Mouse (Mus musculus): Measurements from ENCODE around the gene Nme2.

Nme2 gene

DNA sequence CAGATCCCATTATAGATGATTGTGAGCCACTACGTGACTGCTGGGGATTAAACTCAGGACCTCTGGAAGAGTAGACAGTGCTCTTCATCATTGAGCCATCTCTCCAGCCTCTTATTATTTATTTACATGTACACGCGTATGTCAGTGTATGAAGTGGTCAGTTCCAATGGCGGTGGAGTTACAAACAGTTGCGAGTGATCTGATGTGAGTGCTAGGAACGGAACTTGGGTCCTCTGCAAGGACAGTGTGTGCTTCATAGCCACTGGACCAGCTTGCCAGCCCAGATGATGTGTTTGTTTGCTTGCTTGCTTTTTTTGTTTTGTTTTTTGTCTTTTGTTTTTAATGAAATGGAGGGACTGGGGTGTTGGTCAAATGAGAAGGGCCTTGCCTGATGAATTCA lies 13.1 kb upstream of the Nme2 start:
- in situ Hi-C loops (cut with MboI; ENCODE audit: low pct_unique_long_range_greater_than_20kb in 1 of 2, low sequenced_read_pairs in 2 of 2, unreplicated experiment in 1 of 2): loop anchor here in 1 of 2 experiments (25.0 kb wide), 1 partner anchor 293 kb away; no protein-coding TSS in a partner anchor

GRCm38 (mm10) chr11:93968848-93969128 lies 12.7 kb upstream of the Nme2 start:
- in situ Hi-C loops (cut with MboI; ENCODE audit: low pct_unique_long_range_greater_than_20kb in 1 of 2, low sequenced_read_pairs in 2 of 2, unreplicated experiment in 1 of 2): loop anchor here in 1 of 2 experiments (25.0 kb wide), 1 partner anchor 294 kb away; no protein-coding TSS in a partner anchor

GRCm38 (mm10) chr11:93968005-93968847 lies 12.2 kb upstream of the Nme2 start, which contains the start of the genes Gm20390 and Nme1:
Gm20390 (minus strand) TSS chr11:93968293.
Nme1 (minus strand) TSS chr11:93968521.
- in situ Hi-C loops (cut with MboI; ENCODE audit: low pct_unique_long_range_greater_than_20kb in 1 of 2, low sequenced_read_pairs in 2 of 2, unreplicated experiment in 1 of 2): loop anchor here in 1 of 2 experiments (25.0 kb wide), 1 partner anchor 294 kb away; no protein-coding TSS in a partner anchor

DNA sequence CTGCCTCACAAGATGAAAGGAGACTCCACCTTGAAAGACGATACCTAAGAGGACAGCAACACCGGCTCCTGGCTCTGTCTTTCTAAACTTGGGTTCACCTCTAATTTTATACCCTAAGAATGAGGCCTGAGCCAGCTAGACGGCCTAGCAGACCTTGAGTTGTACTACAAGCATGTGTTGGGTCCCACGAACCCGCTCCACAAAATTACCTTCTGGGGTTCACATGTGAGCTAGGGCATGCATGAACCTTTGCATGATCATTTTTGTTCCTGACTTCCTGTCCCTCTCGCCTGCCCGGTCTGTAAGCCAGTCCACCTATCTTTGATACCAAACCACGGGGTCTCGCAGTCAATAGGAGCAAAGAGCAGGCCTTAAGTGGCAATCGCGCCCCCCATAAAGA lies 11.3 kb upstream of the Nme2 start:
- in situ Hi-C loops (cut with MboI; ENCODE audit: low pct_unique_long_range_greater_than_20kb in 1 of 2, low sequenced_read_pairs in 2 of 2, unreplicated experiment in 1 of 2): loop anchor here in 1 of 2 experiments (25.0 kb wide), 1 partner anchor 295 kb away; no protein-coding TSS in a partner anchor

DNA sequence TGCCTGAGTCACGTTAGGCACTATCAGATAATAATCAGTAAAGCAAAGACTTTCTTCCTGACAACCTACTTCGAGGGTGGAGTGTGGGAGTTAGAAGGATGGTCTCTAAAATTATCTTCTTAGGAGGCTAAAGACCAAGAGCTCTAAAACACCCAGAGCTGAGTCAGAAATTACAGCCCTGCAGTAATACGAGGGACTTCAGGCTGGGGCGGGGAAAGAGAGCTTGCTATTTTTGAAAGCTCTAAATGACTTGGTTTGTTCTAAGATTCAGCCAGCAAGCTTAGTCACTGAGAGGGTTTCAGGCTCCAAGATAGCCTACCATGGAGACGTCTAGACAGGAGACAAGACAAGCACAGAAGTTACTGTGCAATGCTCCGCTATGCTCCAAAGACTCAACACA lies 9.3 kb upstream of the Nme2 start:
- in situ Hi-C loops (cut with MboI; ENCODE audit: low pct_unique_long_range_greater_than_20kb in 1 of 2, low sequenced_read_pairs in 2 of 2, unreplicated experiment in 1 of 2): loop anchor here in 1 of 2 experiments (25.0 kb wide), 1 partner anchor 297 kb away; no protein-coding TSS in a partner anchor

- in situ Hi-C loops (cut with MboI; ENCODE audit: low pct_unique_long_range_greater_than_20kb in 1 of 2, low sequenced_read_pairs in 2 of 2, unreplicated experiment in 1 of 2): loop anchor here in 1 of 2 experiments (25.0 kb wide), 1 partner anchor 299 kb away; no protein-coding TSS in a partner anchor
Observed at GRCm38 (mm10) chr11:93963013-93963412, 7.0 kb upstream of the Nme2 start.

DNA sequence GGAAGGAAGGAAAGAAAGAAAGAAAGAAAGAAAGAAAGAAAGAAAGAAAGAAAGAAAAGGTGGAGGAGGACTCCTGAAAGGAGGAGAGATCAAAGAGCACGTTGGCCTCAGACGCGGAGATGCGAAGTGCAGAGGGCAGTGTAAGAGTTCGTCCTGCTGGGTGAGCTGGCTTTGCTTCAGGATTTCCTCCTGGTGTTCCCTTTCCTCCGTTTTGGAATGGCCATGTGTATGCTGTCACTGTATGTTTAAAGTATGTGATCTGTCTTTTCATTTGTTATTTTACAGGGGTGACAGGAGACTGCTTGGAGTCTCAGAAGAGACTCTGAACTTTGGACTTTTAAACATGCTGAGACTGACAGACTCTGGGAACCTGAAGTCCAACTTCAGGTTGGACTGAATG lies 5.4 kb upstream of the Nme2 start:
- in situ Hi-C loops (cut with MboI; ENCODE audit: low pct_unique_long_range_greater_than_20kb in 1 of 2, low sequenced_read_pairs in 2 of 2, unreplicated experiment in 1 of 2): loop anchor here in 1 of 2 experiments (25.0 kb wide), 1 partner anchor 301 kb away; no protein-coding TSS in a partner anchor

- in situ Hi-C loops (cut with MboI; ENCODE audit: low pct_unique_long_range_greater_than_20kb in 1 of 2, low sequenced_read_pairs in 2 of 2, unreplicated experiment in 1 of 2): loop anchor here in 1 of 2 experiments (25.0 kb wide), 1 partner anchor 305 kb away; no protein-coding TSS in a partner anchor
Observed at GRCm38 (mm10) chr11:93957746-93958145, 1.7 kb upstream of the Nme2 start.

DNA sequence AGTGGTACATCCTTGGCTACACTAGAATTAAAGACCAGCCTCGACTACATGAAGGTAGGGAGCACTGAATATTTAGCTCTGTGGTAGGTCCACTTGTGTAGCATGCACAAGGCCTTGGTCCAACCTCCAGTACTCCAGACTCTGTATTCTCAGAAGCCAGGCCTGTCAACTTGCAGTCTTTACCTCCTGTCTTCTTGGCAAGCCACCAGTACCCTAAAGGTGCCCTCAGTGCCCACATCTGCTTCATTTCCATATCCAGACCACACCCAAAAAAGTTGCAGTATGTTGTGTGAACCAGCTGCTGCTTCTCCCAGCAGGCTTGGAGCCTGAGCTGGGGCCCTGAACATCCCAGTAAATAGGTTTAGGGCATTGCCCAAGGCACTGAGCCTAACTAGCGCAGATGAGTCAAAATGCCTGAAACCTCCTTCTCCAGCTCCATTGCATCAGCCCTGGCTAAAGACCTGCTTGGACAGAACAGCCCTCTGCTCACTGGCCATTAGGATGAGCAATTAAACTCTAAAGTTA lies 1.0 kb upstream of the Nme2 start:
- in situ Hi-C loops (cut with MboI; ENCODE audit: low pct_unique_long_range_greater_than_20kb in 1 of 2, low sequenced_read_pairs in 2 of 2, unreplicated experiment in 1 of 2): loop anchor here in 1 of 2 experiments (25.0 kb wide), 1 partner anchor 305 kb away; no protein-coding TSS in a partner anchor

GRCm38 (mm10) chr11:93955256-93956150 lies 556 bp downstream of the Nme2 start:
- in situ Hi-C loops (cut with MboI; ENCODE audit: low pct_unique_long_range_greater_than_20kb in 1 of 2, low sequenced_read_pairs in 2 of 2, unreplicated experiment in 1 of 2): loop anchor here in 1 of 2 experiments (25.0 kb wide), 1 partner anchor 307 kb away; no protein-coding TSS in a partner anchor

GRCm38 (mm10) chr11:93954738-93955255 lies 1.3 kb downstream of the Nme2 start:
- in situ Hi-C loops (cut with MboI; ENCODE audit: low pct_unique_long_range_greater_than_20kb in 1 of 2, low sequenced_read_pairs in 2 of 2, unreplicated experiment in 1 of 2): loop anchor here in 1 of 2 experiments (25.0 kb wide), 1 partner anchor 308 kb away; no protein-coding TSS in a partner anchor

DNA sequence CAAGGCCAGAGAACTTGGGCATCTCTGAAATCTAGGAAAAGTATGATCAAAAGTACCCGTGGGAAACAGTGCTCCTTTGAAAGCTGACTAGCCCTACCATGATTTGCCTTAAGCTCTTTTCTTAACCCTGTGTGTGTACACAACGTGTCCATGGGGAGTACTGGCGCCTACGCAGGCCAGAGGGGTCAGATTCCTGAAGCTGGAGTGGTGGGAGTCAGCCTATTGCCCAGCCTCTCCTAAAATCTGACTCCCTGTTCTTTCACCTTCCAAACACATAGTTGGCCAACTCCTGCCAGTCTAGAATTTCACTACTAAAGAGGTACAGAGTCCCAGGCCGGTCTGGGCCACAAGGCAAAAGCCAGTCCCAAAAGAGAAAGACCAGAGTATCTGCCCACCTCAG lies 3.7 kb downstream of the Nme2 start:
- in situ Hi-C loops (cut with MboI; ENCODE audit: low pct_unique_long_range_greater_than_20kb in 1 of 2, low sequenced_read_pairs in 2 of 2, unreplicated experiment in 1 of 2): loop anchor here in 1 of 2 experiments (25.0 kb wide), 1 partner anchor 310 kb away; no protein-coding TSS in a partner anchor

DNA sequence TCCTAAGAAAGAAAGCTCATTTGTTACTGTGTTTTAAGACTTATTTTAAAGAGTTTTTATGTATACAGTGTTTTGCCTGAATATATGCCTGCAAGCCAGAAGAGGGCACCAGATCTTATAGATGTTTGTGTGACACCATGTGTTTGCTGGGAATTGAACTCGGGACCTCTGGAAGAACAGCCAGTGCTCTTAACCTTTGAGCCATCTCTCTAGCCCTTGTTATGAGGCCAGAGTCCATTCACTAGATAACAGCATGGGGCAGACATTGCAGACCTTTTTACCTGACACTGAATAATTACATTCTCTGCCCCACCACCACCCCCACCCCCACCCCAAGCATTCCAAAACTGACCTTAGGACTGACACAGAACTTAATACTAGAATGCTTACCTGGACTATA lies 6.0 kb downstream of the Nme2 start:
- in situ Hi-C loops (cut with MboI; ENCODE audit: low pct_unique_long_range_greater_than_20kb in 1 of 2, low sequenced_read_pairs in 2 of 2, unreplicated experiment in 1 of 2): loop anchor here in 1 of 2 experiments (25.0 kb wide), 1 partner anchor 312 kb away; no protein-coding TSS in a partner anchor

GRCm38 (mm10) chr11:93948887-93949567 lies 7.0 kb downstream of the Nme2 start:
- in situ Hi-C loops (cut with MboI; ENCODE audit: low pct_unique_long_range_greater_than_20kb in 1 of 2, low sequenced_read_pairs in 2 of 2, unreplicated experiment in 1 of 2): no loop called here

DNA sequence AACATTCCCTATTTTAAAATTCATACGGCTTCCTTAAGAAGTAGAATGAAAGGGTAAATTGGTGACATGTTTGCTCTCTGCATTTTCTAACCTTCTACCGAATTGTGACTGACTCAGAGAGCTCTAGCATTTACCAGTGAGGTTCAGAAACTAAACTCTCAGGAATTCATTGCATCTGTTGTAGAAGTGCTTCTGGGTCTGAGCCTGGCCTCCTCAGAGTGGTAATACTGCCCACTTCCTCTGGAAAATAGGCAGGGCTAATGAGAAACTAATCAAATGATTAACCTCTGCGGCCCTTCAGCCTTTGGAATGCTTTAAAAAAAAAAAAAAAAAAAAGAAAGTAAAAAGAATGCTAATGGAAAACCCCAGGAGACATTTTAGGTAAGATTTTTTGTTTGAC lies 11.1 kb downstream of the Nme2 start:
- in situ Hi-C loops (cut with MboI; ENCODE audit: low pct_unique_long_range_greater_than_20kb in 1 of 2, low sequenced_read_pairs in 2 of 2, unreplicated experiment in 1 of 2): no loop called here

- in situ Hi-C loops (cut with MboI; ENCODE audit: low pct_unique_long_range_greater_than_20kb in 1 of 2, low sequenced_read_pairs in 2 of 2, unreplicated experiment in 1 of 2): no loop called here
Observed at GRCm38 (mm10) chr11:93940906-93941305, 15.2 kb downstream of the Nme2 start.

DNA sequence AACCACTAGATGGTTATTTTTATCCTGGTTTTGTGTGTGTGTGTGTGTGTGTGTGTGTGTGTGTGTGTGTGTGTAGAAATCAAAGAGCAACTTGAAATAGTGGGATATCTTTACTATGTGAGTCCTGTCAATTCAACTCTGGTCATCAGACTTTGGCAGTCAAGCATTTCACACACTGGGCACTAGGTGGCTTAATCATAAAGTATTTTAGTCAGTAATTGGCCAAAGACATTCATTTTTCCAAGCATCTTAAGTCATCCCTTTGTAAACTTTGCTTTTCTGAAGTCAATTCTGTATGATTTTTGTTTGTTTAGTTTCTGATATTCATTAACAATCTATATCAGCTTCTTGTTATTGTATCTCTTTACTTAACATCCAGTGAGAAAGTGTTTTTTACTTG lies 27.0 kb downstream of the Nme2 start:
- in situ Hi-C loops (cut with MboI; ENCODE audit: low pct_unique_long_range_greater_than_20kb in 1 of 2, low sequenced_read_pairs in 2 of 2, unreplicated experiment in 1 of 2): no loop called here

Data from mouse embryonic stem cell (cell line).